Mouse (Mus musculus) cortical plate, adult 2 months (tissue): Measurements from ENCODE around the gene Rae1.

Experiments
- CTCF ChIP-seq: fragments of 200-500 bp; IDR thresholded peaks from 2 replicates; pipeline ENCODE4 v1.5.1; 2011; ENCODE audit warnings: mild to moderate bottlenecking, control low read depth, low read length; ENCODE audit not compliant: insufficient read depth; ENCODE audit errors: extremely low read depth
- POLR2A ChIP-seq: fragments of 200-500 bp; IDR thresholded peaks from 2 replicates; pipeline ENCODE4 v1.6.1; 2011; ENCODE audit warnings: mild to moderate bottlenecking, low read length, control low read depth; ENCODE audit not compliant: insufficient read depth; ENCODE audit errors: extremely low read depth

GRCm38 (mm10) chr2:173030591-173031338 is 30.8 kb downstream of the Rae1 start:
- TF ChIP-seq POLR2A, result no peak
- no peak for TF ChIP-seq CTCF
